ENCODE assay signal across 8 mouse cellular contexts in genomic region chr2:93176871-93177667, GRCm38 (mm10). TPM values are rescaled to one million over a fixed set of nuclear protein-coding genes. Genes with fewer than 3 reads are reported as not detected.
DNase-seq lines count a peak whose midpoint lies in the region; ATAC-seq and TF ChIP-seq lines count a peak whose summit lies in the region.
"Had no signal": no experiment of that assay in that cellular context is flagged by ENCODE, and none has a peak within 500 bp of the region (broad histone marks: within the 10 kb centered on the region; RNA-seq: fewer than 3 reads in every experiment).

No protein-coding gene starts in this region.

- H3K27me3 ChIP-seq in C2C12 (ENCODE audit: control insufficient read depth, insufficient read depth, insufficient read length), result peaks cover 36% of the 10 kb centered on the region
- peaks cover 92% of the 10 kb centered on the region for H3K27me3 ChIP-seq in CH12.LX (replicated peaks)
- H3K27me3 ChIP-seq in forebrain, embryonic 15.5 days, result no peaks in the 10 kb centered on the region
- peaks cover 9% of the 10 kb centered on the region; the same call in 1 of the 2 replicates for H3K27me3 ChIP-seq in lung, postnatal 0 days (replicated peaks; ENCODE audit: insufficient read depth, low read length)

- TF ChIP-seq EP300 in CH12.LX (IDR thresholded peaks at IDR 0.05; ENCODE audit: low read length), result 0 out of 2 replicates have a peak, but pooled peaks have one; percentile 28
- no peak for TF ChIP-seq EP300 in lung, postnatal 0 days (IDR thresholded peaks at IDR 0.05)

- no peak for DNase-seq in CH12.LX (ENCODE audit: extremely low read depth)
- DNase-seq in lung, postnatal 0 days (ENCODE audit: low spot score), result peak; percentile 52
- DNase-seq in testis, postnatal 14 days (ENCODE audit: low spot score), result peak; percentile 81
- no peak for DNase-seq in spleen, adult 18-20 months
- no peak for DNase-seq in layer of hippocampus, adult 9-10 months (ENCODE audit: low spot score)

- no peak overlapping the region for H3K4me3 ChIP-seq in C2C12 (ENCODE audit: insufficient read depth, poor library complexity, severe bottlenecking)
- no peak overlapping the region for H3K4me3 ChIP-seq in CH12.LX (replicated peaks in 1 of 3; ENCODE audit: low read depth in 2 of 3, low read length in 2 of 3, poor library complexity in 1 of 3)
- no peak overlapping the region for H3K4me3 ChIP-seq in forebrain, embryonic 15.5 days
- no peak overlapping the region for H3K4me3 ChIP-seq in lung, postnatal 0 days (ENCODE audit: low read depth, low read length)
- H3K4me3 ChIP-seq: myocyte had no signal

- H3K4me1 ChIP-seq in CH12.LX (ENCODE audit: control insufficient read depth in 1 of 2, insufficient read depth in 2 of 2), result peaks cover 17 to 18% of the 10 kb centered on the region in 2 experiments
- peaks cover 61% of the 10 kb centered on the region for H3K4me1 ChIP-seq in forebrain, embryonic 15.5 days
- H3K4me1 ChIP-seq in lung, postnatal 0 days (ENCODE audit: insufficient read depth, low read depth, low read length), result peaks cover 14% of the 10 kb centered on the region; the same call in 1 of the 2 replicates

- H3K9ac ChIP-seq in CH12.LX (ENCODE audit: insufficient read depth, low read depth), result no peak overlapping the region
- H3K9ac ChIP-seq in forebrain, embryonic 15.5 days (replicated peaks), result 0 out of 2 replicates have a peak overlapping the region, but pooled peaks have one; percentile 20
- H3K9ac ChIP-seq in lung, postnatal 0 days (replicated peaks; ENCODE audit: low read depth), result no peak overlapping the region

- TF ChIP-seq POLR2A in CH12.LX (IDR thresholded peaks at IDR 0.05; ENCODE audit: low read depth, low read length), result no peak

- no peak for TF ChIP-seq CTCF in C2C12 (IDR thresholded peaks at IDR 0.05; ENCODE audit: control insufficient read depth, insufficient read depth, insufficient read length)
- no peak for TF ChIP-seq CTCF in CH12.LX (conservative IDR thresholded peaks at IDR 0.05 in 1 of 2, IDR thresholded peaks at IDR 0.05 in 1 of 2; ENCODE audit: low read depth in 2 of 2, low read length in 2 of 2)
- no peak for TF ChIP-seq CTCF in lung, postnatal 0 days (IDR thresholded peaks at IDR 0.05)

- H3K4me2 ChIP-seq in CH12.LX (ENCODE audit: insufficient read depth, low read depth, poor library complexity, severe bottlenecking), result peak overlapping the region; percentile 24
- H3K4me2 ChIP-seq in forebrain, embryonic 15.5 days (replicated peaks), result peak overlapping the region; percentile 35
- peak overlapping the region; percentile 38 for H3K4me2 ChIP-seq in lung, postnatal 0 days (replicated peaks; ENCODE audit: low read depth, low read length)

- H3K79me2 ChIP-seq in C2C12 (ENCODE audit: control insufficient read depth, insufficient read depth) (no peaks in the 10 kb centered on the region), CH12.LX (replicated peaks; ENCODE audit: control insufficient read depth, extremely low read depth, insufficient read depth, poor library complexity, severe bottlenecking) (no peaks in the 10 kb centered on the region)

- no peak overlapping the region for H3K27ac ChIP-seq in CH12.LX (ENCODE audit: insufficient read depth, low read depth)
- H3K27ac ChIP-seq in forebrain, embryonic 15.5 days (replicated peaks), result peak overlapping the region; percentile 86
- H3K27ac ChIP-seq in lung, postnatal 0 days (ENCODE audit: low read length), result no peak overlapping the region

- WGBS in forebrain, embryonic 15.5 days, result 3% methylated on average over 17 of the region's 17 CpGs
- WGBS in lung, postnatal 0 days, result 11% methylated on average over 17 of the region's 17 CpGs

- ATAC-seq in forebrain, embryonic 15.5 days (replicated peaks), result peak; percentile 69
- ATAC-seq in lung, postnatal 0 days, result peak; percentile 28; the same call in 1 of the 2 replicates

- no peak for TF ChIP-seq RAD21 in CH12.LX (IDR thresholded peaks at IDR 0.05; ENCODE audit: low read depth, low read length)

- no peaks in the 10 kb centered on the region for H3K79me3 ChIP-seq in C2C12 (ENCODE audit: low read depth)

- dilution Hi-C loops in CH12.LX (cut with MboI; ENCODE audit: extremely low pct_ligation_motif_present, extremely low pct_unique_long_range_greater_than_20kb, low sequenced_read_pairs), result no loop called here

- no peaks in the 10 kb centered on the region for H3K9me3 ChIP-seq in CH12.LX (replicated peaks; ENCODE audit: low read length)
- no peaks in the 10 kb centered on the region for H3K9me3 ChIP-seq in forebrain, embryonic 15.5 days
- H3K9me3 ChIP-seq in lung, postnatal 0 days (ENCODE audit: low read length), result no peaks in the 10 kb centered on the region

- H3K36me3 ChIP-seq in C2C12 (ENCODE audit: control insufficient read depth, insufficient read depth) (no peaks in the 10 kb centered on the region), CH12.LX (replicated peaks in 1 of 2; ENCODE audit: control insufficient read depth in 1 of 2, insufficient read depth in 1 of 2, low read length in 1 of 2) (no peaks in the 10 kb centered on the region)
- H3K36me3 ChIP-seq in forebrain, embryonic 15.5 days, result no peaks in the 10 kb centered on the region
- no peaks in the 10 kb centered on the region for H3K36me3 ChIP-seq in lung, postnatal 0 days (ENCODE audit: insufficient read depth, low read length)

- in situ Hi-C loops in CH12.LX (cut with MboI; ENCODE audit: low pct_ligation_motif_present, low pct_unique_long_range_greater_than_20kb, low sequenced_read_pairs), result loop anchor here (10.0 kb wide), 1 partner anchor 52 kb away; no protein-coding TSS in a partner anchor

- H3ac ChIP-seq in C2C12 (ENCODE audit: control insufficient read depth, insufficient read length, low read depth), result no peak overlapping the region

TF ChIP-seq in C2C12, 6 proteins besides CTCF, POLR2A, EP300 and RAD21:
- TF ChIP-seq CEBPB (IDR thresholded peaks at IDR 0.05; ENCODE audit: low read depth), result no peak
- peak; percentile 26 for TF ChIP-seq MYOD1 (IDR thresholded peaks at IDR 0.05; ENCODE audit: control insufficient read depth, insufficient read length, low read depth)
- no peak for TF ChIP-seq FOSL1 (IDR thresholded peaks at IDR 0.05; ENCODE audit: insufficient read depth, low read length, poor library complexity, severe bottlenecking)
- no peak for TF ChIP-seq MAX (IDR thresholded peaks at IDR 0.05)

TF ChIP-seq in CH12.LX, 34 proteins besides CTCF, POLR2A, EP300 and RAD21:
- TF ChIP-seq CHD2 (IDR thresholded peaks at IDR 0.05; ENCODE audit: low read length) (peak; percentile 85), ZMIZ1 (IDR thresholded peaks at IDR 0.05; ENCODE audit: low read depth, low read length) (no peak), ZKSCAN1 (IDR thresholded peaks at IDR 0.05; ENCODE audit: borderline replicate concordance, low read depth, low read length) (no peak), IRF4 (IDR thresholded peaks at IDR 0.05; ENCODE audit: low read depth, low read length) (0 out of 2 replicates have a peak, but pooled peaks have one; percentile 13), TCF12 (IDR thresholded peaks at IDR 0.05; ENCODE audit: low read depth, low read length) (peak; percentile 75), HCFC1 (IDR thresholded peaks at IDR 0.05; ENCODE audit: low read depth, low read length) (no peak), ELF1 (IDR thresholded peaks at IDR 0.05; ENCODE audit: low read depth, low read length) (no peak; the same call in 1 of the 2 replicates), MXI1 (IDR thresholded peaks at IDR 0.05; ENCODE audit: low read depth, low read length) (peak; percentile 44), BHLHE40 (IDR thresholded peaks at IDR 0.05; ENCODE audit: low read depth, low read length) (peak; percentile 73)
TF ChIP-seq in CH12.LX: peak in this region for 5.

RNA-seq across cellular contexts. Expression of gene Trp53i11, which starts 10.3 kb away (rescaled TPM):
- polyA plus RNA-seq in C2C12 (2012; fragmentation: generic; extraction: Trizol) (3.3 TPM), CH12.LX (2012; ENCODE audit: insufficient read length, low read depth) (0.50 and 0.73 TPM in 2 replicates)
- total RNA-seq in CH12.LX (2012; rRNA removed) (17.4 and 32.1 TPM in 2 replicates), CH12.LX (2014; rRNA removed) (0.36 and 0.49 TPM in 2 replicates)
- 90.5 and 110 TPM in 2 replicates for polyA plus RNA-seq in forebrain, embryonic 15.5 days (2015; fragmentation: Nextera tagmentation; extraction: Ambion mirVana)
- 14.8 and 21.1 TPM in 2 replicates for polyA plus RNA-seq in lung, postnatal 0 days (2015; fragmentation: Nextera tagmentation; extraction: Ambion mirVana)

Comparison
In these comparisons a context has a peak if more than half of its experiments do, and no peak if none do; other contexts are left out.
1. DNase-seq: peak in lung, postnatal 0 days (single experiment) and testis, postnatal 14 days (single experiment); none in CH12.LX (single experiment), spleen, adult 18-20 months (0 of 2) and layer of hippocampus, adult 9-10 months (single experiment).
2. Peak in every context shown above with its lines, with median percentiles within 50 percentile points of each other: H3K4me2 ChIP-seq.